Mouse (Mus musculus) left cerebral cortex, postnatal 10 days (tissue): ENCODE measurements around the gene Snx8. TPM values are rescaled to one million over a fixed set of nuclear protein-coding genes. Genes with fewer than 3 reads are reported as not detected.

ENCODE experiments used
- DNase-seq, 2 experiments: peaks; one replicate each; pipeline ENCODE4 v3.0.0; 2021 to 2022; ENCODE audit warnings: low spot score in 2 of 2, mixed read lengths in 1 of 2; ENCODE audit errors: extremely low spot score in 1 of 2
- intact Hi-C: fragments of 180-260 bp; cut with DNase I; formaldehyde crosslinking; loops from one replicate; pipeline ENCODE4 v1.15.1; 2025
- microRNA-seq: library from miRNA; unstranded; fragments of <30 nt; microRNA quantifications from one replicate; pipeline ENCODE4 v1.2.0, GENCODE M21; 2022
- total RNA-seq, 2 experiments: library from RNA; stranded (reverse); gene quantifications; 2 replicates each; pipeline ENCODE4 v1.2.3; 2021

Snx8 gene
- total RNA-seq, 2 experiments from 2014 or later: 22.3 to 24.5 TPM

DNA sequence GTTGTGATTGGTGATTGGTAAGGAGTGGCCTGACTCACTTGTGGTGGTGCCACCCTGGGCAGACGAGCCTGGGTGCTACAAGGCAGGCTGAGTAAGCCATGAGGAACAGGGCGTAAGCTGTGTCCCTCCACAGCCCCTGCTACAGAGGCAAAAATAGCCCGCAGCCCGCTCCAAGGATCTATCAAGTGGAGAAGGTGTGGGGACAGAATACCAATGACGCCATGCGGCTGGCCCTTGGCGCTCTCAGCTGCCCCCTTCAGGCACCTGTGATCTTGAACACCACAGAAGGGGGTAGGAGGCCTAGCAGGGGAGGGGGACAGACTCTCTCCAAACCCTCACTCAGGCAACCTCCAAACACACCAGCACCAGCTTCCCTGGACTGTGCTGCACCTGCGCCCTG, 83.0 kb downstream of the Snx8 start:
- peak in 1 of 2 experiments; percentile 39 for DNase-seq
- intact Hi-C loops: no loop called here

DNA sequence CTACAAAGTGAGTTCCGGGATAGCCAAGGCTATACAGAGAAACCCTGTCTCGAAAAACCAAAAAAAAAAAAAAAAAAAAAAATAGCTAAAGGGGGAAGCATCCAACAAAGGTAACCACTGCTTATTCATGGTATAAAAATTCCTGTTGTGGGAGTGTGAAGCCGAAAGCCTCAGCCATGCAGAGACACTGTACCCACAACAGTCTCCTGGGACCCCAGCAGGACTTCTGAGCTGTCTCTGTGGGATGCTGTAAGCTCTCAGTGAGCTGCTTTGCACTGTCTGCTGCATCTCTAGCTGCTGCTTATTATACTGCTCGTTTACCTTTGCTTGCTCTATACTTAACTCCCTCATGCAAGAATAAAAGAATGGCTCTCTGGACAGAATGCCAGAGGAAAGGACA, 90.8 kb downstream of the Snx8 start:
- intact Hi-C loops: no loop called here
- DNase-seq: no peak

DNA sequence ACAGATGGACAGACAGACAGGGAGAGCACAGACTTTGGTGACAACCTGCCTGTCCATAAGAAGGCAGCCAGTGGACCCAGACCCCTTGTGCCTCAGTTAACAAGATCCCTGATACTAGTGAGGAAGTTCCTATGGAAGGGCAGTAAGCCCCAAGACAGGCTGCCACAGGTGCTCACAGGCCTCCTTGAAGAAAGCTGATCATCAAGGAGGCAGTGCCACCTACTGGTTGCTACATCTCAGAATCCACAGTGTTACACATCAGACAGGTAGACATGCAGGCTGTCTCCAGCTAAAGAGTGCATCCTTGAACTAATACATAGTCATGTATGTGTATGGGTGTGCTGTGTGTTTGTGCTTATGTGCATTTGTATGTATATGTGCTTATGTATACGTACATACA, 96.9 kb downstream of the Snx8 start:
- peak; percentile 51 to 57 for DNase-seq
- intact Hi-C loops: loop anchor here (2.0 to 5.0 kb wide), 3 partner anchors 93 to 455 kb away; partner anchors contain the start of gene Elfn1

Small RNA genes lying within 50 kb of the gene (microRNA-seq; reads per million reads assigned to microRNA genes)
- not detected for gene Mir7038

Other genes starting within 250 kb of the Snx8 start
- gene Mad1l1, start 67.7 kb downstream of the Snx8 start, total RNA-seq: 10 to 100 TPM; 23.8 to 24.4 TPM
- 1 to 10 TPM; 7.2 to 7.9 TPM for gene Nudt1, start 67.6 kb downstream of the Snx8 start, total RNA-seq
- gene Mrm2, start 57.4 kb downstream of the Snx8 start, total RNA-seq: 10 to 100 TPM in 1 of 2 experiments, 1 to 10 TPM in 1; 9.6 to 10.2 TPM
- gene Eif3b, start 30.1 kb upstream of the Snx8 start, total RNA-seq: 100 to 1,000 TPM; 120 TPM
- gene Gm4869, start 56.4 kb upstream of the Snx8 start, total RNA-seq: not detected
- 10 to 100 TPM; 20.2 to 21.5 TPM for gene Chst12, start 116.3 kb upstream of the Snx8 start, total RNA-seq
- not detected for gene Grifin, start 175.8 kb upstream of the Snx8 start, total RNA-seq
- 10 to 100 TPM; 18.7 to 25.8 TPM for gene Lfng, start 218.1 kb upstream of the Snx8 start, total RNA-seq